Mouse (Mus musculus) gastrocnemius, postnatal 4 days (tissue): ENCODE data around the gene Zfyve26. TPM values are rescaled to one million over a fixed set of nuclear protein-coding genes. Genes with fewer than 3 reads are reported as not detected.

Experiments
- total RNA-seq, 2 experiments: library from RNA; stranded (reverse); gene quantifications; 2 replicates each; pipeline ENCODE4 v1.2.3; 2021

Gene Zfyve26
- total RNA-seq, 2 experiments from 2014 or later: 27.7 to 29.0 TPM

Other genes starting within 250 kb of the Zfyve26 start
- gene Pigh, start 206.7 kb downstream of the Zfyve26 start, total RNA-seq: 1 to 10 TPM; 4.6 to 5.0 TPM
- under 1 TPM in 1 of 2 experiments, not detected in 1; 0.18 TPM for gene Arg2, start 165.5 kb downstream of the Zfyve26 start, total RNA-seq
- gene Vti1b, start 123.6 kb downstream of the Zfyve26 start, total RNA-seq: 10 to 100 TPM; 49.1 to 54.9 TPM
- 1 to 10 TPM; 7.2 to 8.4 TPM for gene Rdh11, start 104.0 kb downstream of the Zfyve26 start, total RNA-seq
- gene Rdh12, start 87.4 kb downstream of the Zfyve26 start, total RNA-seq: under 1 TPM; 0.21 to 0.54 TPM
- 1 to 10 TPM; 2.2 to 2.3 TPM for gene Rad51b, start 978 bp upstream of the Zfyve26 start, total RNA-seq